Mouse (Mus musculus) thymus, adult 2 months (tissue): ENCODE measurements around the gene a. TPM values are rescaled to one million over a fixed set of nuclear protein-coding genes. Genes with fewer than 3 reads are reported as not detected.

ENCODE experiments used
- DNase-seq: peaks from one replicate; pipeline ENCODE4 v3.0.0; 2021
- H3K27ac ChIP-seq: fragments of 200-500 bp; 2 replicates; pipeline ENCODE4 v1.5.1; 2012; ENCODE audit warnings: low read length, control low read depth; ENCODE audit not compliant: control insufficient read depth, insufficient read depth
- H3K27me3 ChIP-seq: fragments of 200-500 bp; 2 replicates; pipeline ENCODE4 v1.6.1; 2012; ENCODE audit warnings: mild to moderate bottlenecking, low read length, moderate library complexity, mixed read lengths; ENCODE audit not compliant: control insufficient read depth, insufficient read depth
- H3K36me3 ChIP-seq: fragments of 200-500 bp; 2 replicates; pipeline ENCODE4 v1.6.1; 2012; ENCODE audit warnings: mild to moderate bottlenecking, low read length, moderate library complexity; ENCODE audit not compliant: control insufficient read depth, insufficient read depth
- H3K4me1 ChIP-seq: fragments of 200-500 bp; replicated peaks from 2 replicates; pipeline ENCODE4 v1.6.1; 2012; ENCODE audit warnings: low read length; ENCODE audit not compliant: control insufficient read depth, insufficient read depth
- H3K4me3 ChIP-seq: fragments of 200-500 bp; 2 replicates; pipeline ENCODE4 v1.5.1; 2012; ENCODE audit warnings: mild to moderate bottlenecking, low read length, control low read depth, moderate library complexity; ENCODE audit not compliant: control insufficient read depth, insufficient read depth
- CTCF ChIP-seq: fragments of 200-500 bp; IDR thresholded peaks from 2 replicates; pipeline ENCODE4 v1.5.1; 2012; ENCODE audit warnings: mild to moderate bottlenecking, control low read depth, low read length, moderate library complexity, borderline replicate concordance; ENCODE audit not compliant: control insufficient read depth, poor library complexity, insufficient read depth; ENCODE audit errors: extremely low read depth
- POLR2A ChIP-seq: fragments of 200-500 bp; IDR thresholded peaks from 2 replicates; pipeline ENCODE4 v1.6.1; 2012; ENCODE audit warnings: mild to moderate bottlenecking, low read length, control low read depth, moderate library complexity; ENCODE audit not compliant: control insufficient read depth, poor library complexity, insufficient read depth; ENCODE audit errors: extremely low read depth
- WGBS: fragments of 180-500 bp; shearing (Covaris S2); methylation state at CpG from one replicate; pipeline ENCODE4 v1.1.7; 2018; 5-methylcytosine and 5-hydroxymethylcytosine counted together
- polyA plus RNA-seq: library from polyadenylated mRNA; depleted of rRNA; stranded (reverse); fragments of >200 nt; gene quantifications from 2 replicates; pipeline ENCODE4 v1.2.3, GENCODE M21; 2012

The a gene
- polyA plus RNA-seq, 1 experiment: 4.7 TPM

- Histone ChIP-seq H3K36me3 (no peaks in the 10 kb centered on the region), H3K27me3 (no peaks in the 10 kb centered on the region), H3K4me1 (no peaks in the 10 kb centered on the region), H3K4me3 (no peak overlapping the region), H3K27ac (no peak overlapping the region)
- DNase-seq: no peak
- TF ChIP-seq POLR2A (no peak), CTCF (no peak)
- 97% methylated on average over 7 of the region's 7 CpGs for WGBS
Observed at GRCm38 (mm10) chr2:154925411-154926031, 134.3 kb downstream of the a start.

- no peak for TF ChIP-seq POLR2A
- TF ChIP-seq CTCF: no peak
- DNase-seq: no peak
- Histone ChIP-seq H3K27me3 (no peaks in the 10 kb centered on the region), H3K4me1 (no peaks in the 10 kb centered on the region), H3K4me3 (no peak overlapping the region), H3K36me3 (no peaks in the 10 kb centered on the region), H3K27ac (no peak overlapping the region)
- 91% methylated on average over 6 of the region's 6 CpGs for WGBS
Observed at GRCm38 (mm10) chr2:154926843-154927242, 135.6 kb downstream of the a start.

- H3K27ac ChIP-seq: no peak overlapping the region
- no peaks in the 10 kb centered on the region for H3K4me1 ChIP-seq
- 94% methylated on average over 2 of the region's 2 CpGs for WGBS
- no peaks in the 10 kb centered on the region for H3K36me3 ChIP-seq
- H3K27me3 ChIP-seq: no peaks in the 10 kb centered on the region
- DNase-seq: no peak
- TF ChIP-seq CTCF: no peak
- TF ChIP-seq POLR2A: no peak
- no peak overlapping the region for H3K4me3 ChIP-seq
Observed at GRCm38 (mm10) chr2:154928298-154928697, 137.1 kb downstream of the a start.

- no peak for TF ChIP-seq POLR2A
- no peak for TF ChIP-seq CTCF
- no peak overlapping the region for H3K4me3 ChIP-seq
- no peaks in the 10 kb centered on the region for H3K4me1 ChIP-seq
- DNase-seq: peak; percentile 7
- WGBS: 35% methylated on average over 4 of the region's 4 CpGs
- H3K27me3 ChIP-seq: no peaks in the 10 kb centered on the region
- H3K36me3 ChIP-seq: no peaks in the 10 kb centered on the region
- no peak overlapping the region for H3K27ac ChIP-seq
Observed at GRCm38 (mm10) chr2:154933884-154934283, 142.7 kb downstream of the a start.

- H3K27ac ChIP-seq: no peak overlapping the region
- no peaks in the 10 kb centered on the region for H3K36me3 ChIP-seq
- TF ChIP-seq POLR2A: no peak
- TF ChIP-seq CTCF: no peak
- H3K4me1 ChIP-seq: no peaks in the 10 kb centered on the region
- no peak for DNase-seq
- WGBS: 90% methylated on average over 6 of the region's 6 CpGs
- H3K27me3 ChIP-seq: no peaks in the 10 kb centered on the region
- H3K4me3 ChIP-seq: no peak overlapping the region
Observed at GRCm38 (mm10) chr2:154936106-154936505, 144.9 kb downstream of the a start.

- TF ChIP-seq CTCF (no peak), POLR2A (no peak)
- no peak overlapping the region for H3K4me3 ChIP-seq
- no peaks in the 10 kb centered on the region for H3K36me3 ChIP-seq
- H3K27ac ChIP-seq: no peak overlapping the region
- H3K27me3 ChIP-seq: no peaks in the 10 kb centered on the region
- H3K4me1 ChIP-seq: no peaks in the 10 kb centered on the region
- no peak for DNase-seq
- WGBS: 78% methylated on average over 11 of the region's 11 CpGs
Observed at GRCm38 (mm10) chr2:154936536-154937155, 145.4 kb downstream of the a start.
